Mouse (Mus musculus): Measurements from ENCODE around the gene Dusp23.

- TF ChIP-seq CTCF (IDR thresholded peaks at IDR 0.05; ENCODE audit: control insufficient read depth, insufficient read depth, insufficient read length) = no peak
- no peak for TF ChIP-seq USF1 (IDR thresholded peaks at IDR 0.05; ENCODE audit: low read depth)
Measured at GRCm38 (mm10) chr1:172615412-172615811, 17.4 kb downstream of the Dusp23 start.

All from C2C12 (cell line).